Mouse (Mus musculus): ENCODE data around the gene Cdc42bpg. TPM values are rescaled to one million over a fixed set of nuclear protein-coding genes. Genes with fewer than 3 reads are reported as not detected.

The Cdc42bpg gene
- polyA plus RNA-seq, 1 experiment from 2014 or later, result 0.43 TPM

- WGBS, result 71% methylated on average over 15 of the region's 15 CpGs
- peaks cover 7% of the 10 kb centered on the region for H3K36me3 ChIP-seq (replicated peaks; ENCODE audit: control insufficient read depth, insufficient read depth, low read depth, low read length)
- no peak overlapping the region for H3K9ac ChIP-seq (replicated peaks; ENCODE audit: low read length)
- no peaks in the 10 kb centered on the region for H3K27me3 ChIP-seq (ENCODE audit: control insufficient read depth, insufficient read depth, low read length)
- no peak overlapping the region for H3K4me3 ChIP-seq (ENCODE audit: low read depth, low read length)
- no peaks in the 10 kb centered on the region for H3K9me3 ChIP-seq (replicated peaks; ENCODE audit: control insufficient read depth, low read length)
- H3K4me1 ChIP-seq (ENCODE audit: control insufficient read depth, insufficient read depth, low read length), result peaks cover 9% of the 10 kb centered on the region
- DNase-seq (ENCODE audit: low spot score), result no peak
- ATAC-seq (replicated peaks; ENCODE audit: insufficient number of reproducible peaks, low FRiP score, low TSS enrichment, low read depth), result no peak
- no peak overlapping the region for H3K27ac ChIP-seq (replicated peaks; ENCODE audit: low read depth, low read length)
- H3K4me2 ChIP-seq (ENCODE audit: low read depth, low read length), result no peak overlapping the region
Measured at GRCm38 (mm10) chr19:6339890-6340504, 33.7 kb downstream of the Cdc42bpg start.

GRCm38 (mm10) chr19:6340524-6341452, 34.5 kb downstream of the Cdc42bpg start, which contains the start of gene Map4k2:
Gene Map4k2 (plus strand): TSS chr19:6341135.
- peaks cover 7% of the 10 kb centered on the region for H3K36me3 ChIP-seq (replicated peaks; ENCODE audit: control insufficient read depth, insufficient read depth, low read depth, low read length)

GRCm38 (mm10) chr19:6341453-6342077, 35.3 kb downstream of the Cdc42bpg start:
- Histone ChIP-seq H3K4me2 (ENCODE audit: low read depth, low read length) (peak overlapping the region; percentile 90), H3K27ac (replicated peaks; ENCODE audit: low read depth, low read length) (peak overlapping the region; percentile 59), H3K9ac (replicated peaks; ENCODE audit: low read length) (peak overlapping the region; percentile 74), H3K4me3 (ENCODE audit: low read depth, low read length) (peak overlapping the region; percentile 66), H3K9me3 (replicated peaks; ENCODE audit: control insufficient read depth, low read length) (no peaks in the 10 kb centered on the region), H3K27me3 (ENCODE audit: control insufficient read depth, insufficient read depth, low read length) (no peaks in the 10 kb centered on the region), H3K4me1 (ENCODE audit: control insufficient read depth, insufficient read depth, low read length) (peaks cover 5% of the 10 kb centered on the region; the same call in 1 of the 2 replicates), H3K36me3 (replicated peaks; ENCODE audit: control insufficient read depth, insufficient read depth, low read depth, low read length) (peaks cover 12% of the 10 kb centered on the region)
- DNase-seq (ENCODE audit: low spot score) (no peak), ATAC-seq (replicated peaks; ENCODE audit: insufficient number of reproducible peaks, low FRiP score, low TSS enrichment, low read depth) (0 out of 2 replicates have a peak, but pooled peaks have one; percentile 20)
- WGBS, result 9% methylated on average over 23 of the region's 23 CpGs

More at GRCm38 (mm10) chr19:6340524-6341452, 34.5 kb downstream of the Cdc42bpg start, which contains the start of gene Map4k2:
- peak within 1 kb of the TSS; percentile 66 for H3K4me3 ChIP-seq (ENCODE audit: low read depth, low read length)
- peak within 1 kb of the TSS; percentile 74 for H3K9ac ChIP-seq (replicated peaks; ENCODE audit: low read length)
- no peaks in the 10 kb centered on the region for H3K27me3 ChIP-seq (ENCODE audit: control insufficient read depth, insufficient read depth, low read length)
- peak within 1 kb of the TSS; percentile 90 for H3K4me2 ChIP-seq (ENCODE audit: low read depth, low read length)
- no peaks in the 10 kb centered on the region for H3K9me3 ChIP-seq (replicated peaks; ENCODE audit: control insufficient read depth, low read length)
- H3K27ac ChIP-seq (replicated peaks; ENCODE audit: low read depth, low read length), result peak within 1 kb of the TSS; percentile 59
- peak; percentile 30; the same call in 1 of the 2 replicates for ATAC-seq (replicated peaks; ENCODE audit: insufficient number of reproducible peaks, low FRiP score, low TSS enrichment, low read depth)
- peak; percentile 81 for DNase-seq (ENCODE audit: low spot score)
- 9% methylated on average over 48 of the region's 72 CpGs for WGBS
- H3K4me1 ChIP-seq (ENCODE audit: control insufficient read depth, insufficient read depth, low read length), result peaks cover 9% of the 10 kb centered on the region

GRCm38 (mm10) chr19:6342276-6342933, 36.1 kb downstream of the Cdc42bpg start:
- H3K4me1 ChIP-seq (ENCODE audit: control insufficient read depth, insufficient read depth, low read length), result peaks cover 4% of the 10 kb centered on the region; the same call in 1 of the 2 replicates
- ATAC-seq (replicated peaks; ENCODE audit: insufficient number of reproducible peaks, low FRiP score, low TSS enrichment, low read depth), result no peak
- DNase-seq (ENCODE audit: low spot score), result no peak
- no peaks in the 10 kb centered on the region for H3K9me3 ChIP-seq (replicated peaks; ENCODE audit: control insufficient read depth, low read length)
- H3K9ac ChIP-seq (replicated peaks; ENCODE audit: low read length), result no peak overlapping the region
- no peak overlapping the region for H3K27ac ChIP-seq (replicated peaks; ENCODE audit: low read depth, low read length)
- no peak overlapping the region for H3K4me2 ChIP-seq (ENCODE audit: low read depth, low read length)
- 65% methylated on average over 5 of the region's 5 CpGs for WGBS
- peaks cover 12% of the 10 kb centered on the region for H3K36me3 ChIP-seq (replicated peaks; ENCODE audit: control insufficient read depth, insufficient read depth, low read depth, low read length)
- H3K27me3 ChIP-seq (ENCODE audit: control insufficient read depth, insufficient read depth, low read length), result no peaks in the 10 kb centered on the region
- no peak overlapping the region for H3K4me3 ChIP-seq (ENCODE audit: low read depth, low read length)

GRCm38 (mm10) chr19:6343066-6343925, 37.0 kb downstream of the Cdc42bpg start:
- Histone ChIP-seq H3K36me3 (replicated peaks; ENCODE audit: control insufficient read depth, insufficient read depth, low read depth, low read length) (peaks cover 12% of the 10 kb centered on the region), H3K27ac (replicated peaks; ENCODE audit: low read depth, low read length) (no peak overlapping the region), H3K4me1 (ENCODE audit: control insufficient read depth, insufficient read depth, low read length) (peaks cover 4% of the 10 kb centered on the region; the same call in 1 of the 2 replicates), H3K4me3 (ENCODE audit: low read depth, low read length) (no peak overlapping the region), H3K4me2 (ENCODE audit: low read depth, low read length) (no peak overlapping the region), H3K9me3 (replicated peaks; ENCODE audit: control insufficient read depth, low read length) (no peaks in the 10 kb centered on the region), H3K27me3 (ENCODE audit: control insufficient read depth, insufficient read depth, low read length) (no peaks in the 10 kb centered on the region), H3K9ac (replicated peaks; ENCODE audit: low read length) (no peak overlapping the region)
- ATAC-seq (replicated peaks; ENCODE audit: insufficient number of reproducible peaks, low FRiP score, low TSS enrichment, low read depth) (no peak), DNase-seq (ENCODE audit: low spot score) (no peak)
- 86% methylated on average over 19 of the region's 19 CpGs for WGBS

GRCm38 (mm10) chr19:6343996-6344395, 37.7 kb downstream of the Cdc42bpg start:
- H3K9me3 ChIP-seq (replicated peaks; ENCODE audit: control insufficient read depth, low read length), result no peaks in the 10 kb centered on the region
- peaks cover 12% of the 10 kb centered on the region for H3K36me3 ChIP-seq (replicated peaks; ENCODE audit: control insufficient read depth, insufficient read depth, low read depth, low read length)
- peaks cover 4% of the 10 kb centered on the region; the same call in 1 of the 2 replicates for H3K4me1 ChIP-seq (ENCODE audit: control insufficient read depth, insufficient read depth, low read length)

GRCm38 (mm10) chr19:6346023-6346422, 39.8 kb downstream of the Cdc42bpg start:
- ATAC-seq (replicated peaks; ENCODE audit: insufficient number of reproducible peaks, low FRiP score, low TSS enrichment, low read depth), result no peak
- H3K9me3 ChIP-seq (replicated peaks; ENCODE audit: control insufficient read depth, low read length), result no peaks in the 10 kb centered on the region
- H3K36me3 ChIP-seq (replicated peaks; ENCODE audit: control insufficient read depth, insufficient read depth, low read depth, low read length), result peaks cover 5% of the 10 kb centered on the region
- H3K4me2 ChIP-seq (ENCODE audit: low read depth, low read length), result no peak overlapping the region
- DNase-seq (ENCODE audit: low spot score), result no peak
- H3K9ac ChIP-seq (replicated peaks; ENCODE audit: low read length), result no peak overlapping the region
- no peak overlapping the region for H3K27ac ChIP-seq (replicated peaks; ENCODE audit: low read depth, low read length)
- WGBS, result 89% methylated on average over 5 of the region's 5 CpGs
- no peaks in the 10 kb centered on the region for H3K27me3 ChIP-seq (ENCODE audit: control insufficient read depth, insufficient read depth, low read length)
- no peaks in the 10 kb centered on the region for H3K4me1 ChIP-seq (ENCODE audit: control insufficient read depth, insufficient read depth, low read length)
- H3K4me3 ChIP-seq (ENCODE audit: low read depth, low read length), result no peak overlapping the region

More at GRCm38 (mm10) chr19:6343996-6344395, 37.7 kb downstream of the Cdc42bpg start:
- no peak for ATAC-seq (replicated peaks; ENCODE audit: insufficient number of reproducible peaks, low FRiP score, low TSS enrichment, low read depth)
- Histone ChIP-seq H3K4me2 (ENCODE audit: low read depth, low read length) (no peak overlapping the region), H3K4me3 (ENCODE audit: low read depth, low read length) (no peak overlapping the region), H3K27ac (replicated peaks; ENCODE audit: low read depth, low read length) (no peak overlapping the region), H3K9ac (replicated peaks; ENCODE audit: low read length) (no peak overlapping the region), H3K27me3 (ENCODE audit: control insufficient read depth, insufficient read depth, low read length) (no peaks in the 10 kb centered on the region)
- no peak for DNase-seq (ENCODE audit: low spot score)
- 87% methylated on average over 5 of the region's 5 CpGs for WGBS

Data from embryonic facial prominence, embryonic 11.5 days (tissue).